Mouse (Mus musculus) heart, embryonic 12.5 days (tissue): ENCODE measurements at regions not wholly inside any gene's neighbourhood (a gene's known extent, or its start where the extent isn't known, plus 50 kb on each side); places are given as distances from the start of the nearest gene placed in this dataset.
"Not testable (repeated sequence)": the region's sequence is repeated elsewhere in the genome, so short reads cannot be mapped to it uniquely, and the experiment has no call there.

Experiments used
- ATAC-seq: fragments of 200-750 bp; cut with Nextera tagmentation; 2 replicates; pipeline ENCODE4 v1.8.0; 2017; ENCODE audit warnings: moderate TSS enrichment, moderate library complexity; ENCODE audit not compliant: insufficient number of reproducible peaks, low FRiP score
- H3K27ac ChIP-seq: fragments of 300-500 bp; sonication (generic); 2 replicates; pipeline ENCODE4 v1.5.1; 2016; ENCODE audit warnings: mild to moderate bottlenecking, moderate library complexity; ENCODE audit not compliant: poor library complexity, severe bottlenecking
- H3K27me3 ChIP-seq: fragments of 300-500 bp; sonication (generic); replicated peaks from 2 replicates; pipeline ENCODE4 v1.6.1; 2016; ENCODE audit warnings: mild to moderate bottlenecking, moderate library complexity
- H3K36me3 ChIP-seq: fragments of 300-500 bp; sonication (generic); 2 replicates; pipeline ENCODE4 v1.6.1; 2016; ENCODE audit warnings: mild to moderate bottlenecking, moderate library complexity
- H3K4me1 ChIP-seq: fragments of 300-500 bp; sonication (generic); replicated peaks from 2 replicates; pipeline ENCODE4 v1.6.1; 2016; ENCODE audit warnings: mild to moderate bottlenecking
- H3K4me2 ChIP-seq: fragments of 300-500 bp; sonication (generic); 2 replicates; pipeline ENCODE4 v1.6.1; 2016; ENCODE audit warnings: mild to moderate bottlenecking, moderate library complexity
- H3K4me3 ChIP-seq: fragments of 300-500 bp; sonication (generic); 2 replicates; pipeline ENCODE4 v1.5.1; 2016; ENCODE audit warnings: mild to moderate bottlenecking
- H3K9ac ChIP-seq: fragments of 300-500 bp; sonication (generic); 2 replicates; pipeline ENCODE4 v1.6.1; 2016; ENCODE audit warnings: mild to moderate bottlenecking, moderate library complexity
- H3K9me3 ChIP-seq: fragments of 300-500 bp; sonication (generic); replicated peaks from 2 replicates; pipeline ENCODE4 v1.6.1; 2016; ENCODE audit warnings: mild to moderate bottlenecking, moderate library complexity
- WGBS: fragments of 180-500 bp; shearing (Covaris S2); methylation state at CpG from one replicate; pipeline ENCODE4 v1.1.7; 2016; 5-methylcytosine and 5-hydroxymethylcytosine counted together

- 88% methylated on average over 8 of the region's 8 CpGs for WGBS
- Histone ChIP-seq H3K36me3 (no peaks in the 10 kb centered on the region), H3K4me3 (no peak overlapping the region), H3K27ac (no peak overlapping the region), H3K9me3 (0 out of 2 replicates have a peak, but pooled peaks cover 3% of the 10 kb centered on the region), H3K4me2 (no peak overlapping the region), H3K9ac (no peak overlapping the region), H3K4me1 (no peaks in the 10 kb centered on the region), H3K27me3 (0 out of 2 replicates have a peak, but pooled peaks cover 4% of the 10 kb centered on the region)
- ATAC-seq, result no peak
Measured at GRCm38 (mm10) chr13:98438206-98438605, 53.6 kb downstream of the Gm10320 start.

DNA sequence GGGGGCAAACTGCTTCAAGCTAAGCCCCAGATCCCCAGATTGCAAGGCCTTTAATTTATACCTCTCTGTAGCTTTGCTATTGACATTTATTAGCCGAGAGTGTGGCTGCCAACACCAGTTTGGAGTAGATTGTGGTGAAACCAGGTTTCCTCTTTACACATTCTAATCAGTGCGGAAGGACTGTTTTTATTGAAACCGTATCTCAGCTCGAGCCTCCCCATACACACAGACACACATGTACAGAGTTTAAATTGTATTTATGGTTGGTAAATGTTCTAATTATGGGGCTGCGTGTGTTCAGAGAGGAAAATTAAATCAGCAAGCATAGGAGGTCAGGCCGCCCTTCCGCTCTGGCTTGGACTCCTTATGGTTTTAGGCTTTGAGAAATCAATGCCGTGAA, 54.8 kb downstream of the Gm10320 start:
- WGBS, result 67% methylated on average over 8 of the region's 8 CpGs

GRCm38 (mm10) chr13:98435245-98435975, 56.4 kb downstream of the Gm10320 start:
- H3K9ac ChIP-seq, result no peak overlapping the region
- 86% methylated on average over 8 of the region's 8 CpGs for whole genome bisulfite sequencing
- H3K4me2 ChIP-seq, result no peak overlapping the region
- no peaks in the 10 kb centered on the region for H3K36me3 ChIP-seq
- H3K4me3 ChIP-seq, result no peak overlapping the region
- no peaks in the 10 kb centered on the region for H3K9me3 ChIP-seq
- peaks cover 28% of the 10 kb centered on the region for H3K27me3 ChIP-seq
- H3K27ac ChIP-seq, result no peak overlapping the region
- no peak for ATAC-seq
- no peaks in the 10 kb centered on the region for H3K4me1 ChIP-seq

More for the DNA sequence above, 54.8 kb downstream of the Gm10320 start:
- Histone ChIP-seq H3K4me3 (no peak overlapping the region), H3K27ac (no peak overlapping the region), H3K9ac (no peak overlapping the region), H3K9me3 (no peaks in the 10 kb centered on the region), H3K4me2 (no peak overlapping the region), H3K27me3 (0 out of 2 replicates have a peak, but pooled peaks cover 12% of the 10 kb centered on the region), H3K4me1 (no peaks in the 10 kb centered on the region), H3K36me3 (no peaks in the 10 kb centered on the region)
- no peak for ATAC-seq

DNA sequence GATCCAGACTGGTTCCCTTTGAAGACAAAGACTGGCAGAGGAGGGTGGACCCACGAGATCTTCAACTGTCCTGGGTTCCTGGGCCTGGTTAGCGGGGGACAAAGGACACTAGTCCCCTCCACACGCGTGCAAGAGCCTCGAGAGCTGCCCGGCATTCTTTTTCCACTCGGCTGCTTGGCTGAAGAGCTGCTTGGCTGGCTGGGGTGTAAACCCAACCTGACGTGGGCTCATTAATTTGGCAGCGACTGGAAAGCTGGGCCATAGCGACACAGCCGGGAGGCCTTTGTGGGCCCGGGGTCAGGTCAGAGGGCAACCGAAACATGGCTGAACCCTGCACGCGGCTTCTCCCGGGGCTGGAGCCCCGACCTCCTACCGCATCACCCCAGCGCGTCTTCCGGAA, 62.0 kb downstream of the Gm10320 start:
- Histone ChIP-seq H3K4me3 (no peak overlapping the region), H3K4me2 (no peak overlapping the region), H3K36me3 (no peaks in the 10 kb centered on the region), H3K9me3 (no peaks in the 10 kb centered on the region), H3K4me1 (no peaks in the 10 kb centered on the region), H3K27ac (no peak overlapping the region), H3K27me3 (peaks cover 50% of the 10 kb centered on the region), H3K9ac (no peak overlapping the region)
- no peak for ATAC-seq
- 42% methylated on average over 21 of the region's 21 CpGs for WGBS

- WGBS, result 9% methylated on average over 16 of the region's 16 CpGs
- not testable (repeated sequence) for ATAC-seq, H3K9ac ChIP-seq
Measured at GRCm38 (mm10) chr13:98427660-98428059, 64.1 kb downstream of the Gm10320 start.

DNA sequence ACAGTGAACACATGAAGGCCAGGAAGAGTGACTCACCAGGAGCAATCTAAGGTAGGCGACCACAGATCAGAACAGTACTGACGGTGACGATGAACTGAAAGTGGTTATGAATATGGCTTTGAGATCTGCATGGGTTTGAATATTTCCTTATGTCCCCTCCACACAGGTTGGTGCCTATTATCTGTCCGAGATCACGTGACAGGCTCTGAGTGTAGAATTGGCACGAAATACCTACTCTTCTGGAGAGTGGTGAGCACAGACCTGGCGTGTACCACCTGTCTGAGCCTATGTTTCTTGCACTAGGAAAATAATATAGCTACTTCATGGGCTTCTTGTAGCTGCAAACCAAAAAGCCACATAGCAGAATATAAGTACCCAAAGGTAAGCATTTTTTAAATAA, 66.8 kb downstream of the Gm10320 start:
- Histone ChIP-seq H3K36me3 (no peaks in the 10 kb centered on the region), H3K9me3 (no peaks in the 10 kb centered on the region), H3K4me1 (0 out of 2 replicates have a peak, but pooled peaks cover 4% of the 10 kb centered on the region), H3K4me3 (no peak overlapping the region), H3K27ac (no peak overlapping the region), H3K9ac (no peak overlapping the region), H3K27me3 (peaks cover 24% of the 10 kb centered on the region), H3K4me2 (no peak overlapping the region)
- no peak for ATAC-seq
- WGBS, result 83% methylated on average over 7 of the region's 7 CpGs

More at GRCm38 (mm10) chr13:98427660-98428059, 64.1 kb downstream of the Gm10320 start:
- H3K9me3 ChIP-seq, H3K27ac ChIP-seq, H3K36me3 ChIP-seq, H3K4me1 ChIP-seq: not testable (repeated sequence)
- Histone ChIP-seq H3K4me3 (0 out of 2 replicates have a peak overlapping the region, but pooled peaks have one; percentile 7), H3K27me3 (peaks cover 47% of the 10 kb centered on the region), H3K4me2 (peak overlapping the region; percentile 48)

- no peak for ATAC-seq
- peaks cover 16% of the 10 kb centered on the region for H3K27me3 ChIP-seq
- 69% methylated on average over 12 of the region's 12 CpGs for WGBS
- no peak overlapping the region for H3K4me3 ChIP-seq
- H3K9me3 ChIP-seq, result no peaks in the 10 kb centered on the region
- H3K9ac ChIP-seq, result no peak overlapping the region
- H3K4me1 ChIP-seq, result 0 out of 2 replicates have a peak, but pooled peaks cover 4% of the 10 kb centered on the region
- no peak overlapping the region for H3K27ac ChIP-seq
- H3K36me3 ChIP-seq, result no peaks in the 10 kb centered on the region
- H3K4me2 ChIP-seq, result no peak overlapping the region
Measured at GRCm38 (mm10) chr13:98424000-98424399, 67.8 kb downstream of the Gm10320 start.

DNA sequence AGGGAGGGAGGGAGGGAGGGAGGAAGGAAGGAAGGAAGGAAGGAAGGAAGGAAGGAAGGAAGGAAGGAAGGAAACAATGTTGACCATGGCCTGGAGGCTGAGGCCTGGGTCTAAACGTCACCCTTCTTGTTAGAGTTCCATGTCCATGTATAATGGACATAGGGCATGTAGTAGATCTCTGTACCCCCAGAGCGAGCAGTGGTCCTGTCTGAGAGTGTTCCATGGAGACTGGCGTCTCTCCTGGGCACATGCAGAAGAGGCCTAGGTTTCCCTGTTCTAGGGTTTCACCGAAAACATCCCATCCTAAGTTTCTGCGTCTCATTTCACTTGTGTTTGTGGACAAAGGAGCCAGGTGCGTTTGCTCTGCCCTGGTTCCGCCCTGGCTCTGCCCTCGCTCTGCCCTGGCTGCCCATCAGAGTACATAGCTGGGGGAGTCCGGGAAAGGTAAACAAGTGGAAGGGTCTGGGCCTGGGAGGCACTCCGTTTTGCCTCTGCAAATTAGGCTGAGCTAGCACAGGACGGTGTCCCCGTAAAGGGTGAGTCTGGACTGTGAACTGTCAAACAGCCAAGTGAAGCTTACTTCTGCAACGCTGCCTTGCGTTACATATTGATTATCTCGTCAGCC, 66.5 kb downstream of the Foxd1 start:
- Histone ChIP-seq H3K27ac (no peak overlapping the region), H3K4me3 (no peak overlapping the region), H3K4me2 (no peak overlapping the region), H3K36me3 (no peaks in the 10 kb centered on the region), H3K4me1 (0 out of 2 replicates have a peak, but pooled peaks cover 4% of the 10 kb centered on the region), H3K9me3 (no peaks in the 10 kb centered on the region), H3K9ac (no peak overlapping the region), H3K27me3 (0 out of 2 replicates have a peak, but pooled peaks cover 6% of the 10 kb centered on the region)
- WGBS, result 48% methylated on average over 15 of the region's 15 CpGs
- no peak for ATAC-seq

- Histone ChIP-seq H3K4me3 (no peak overlapping the region), H3K27ac (no peak overlapping the region), H3K4me2 (no peak overlapping the region), H3K9ac (no peak overlapping the region), H3K4me1 (peaks cover 4% of the 10 kb centered on the region; the same call in 1 of the 2 replicates), H3K27me3 (no peaks in the 10 kb centered on the region), H3K36me3 (no peaks in the 10 kb centered on the region), H3K9me3 (no peaks in the 10 kb centered on the region)
- 78% methylated on average over 4 of the region's 4 CpGs for WGBS
- no peak for ATAC-seq
Measured at GRCm38 (mm10) chr13:98417736-98418135, 63.7 kb downstream of the Foxd1 start.

GRCm38 (mm10) chr13:98416457-98416856, 62.4 kb downstream of the Foxd1 start:
- no peak overlapping the region for H3K27ac ChIP-seq
- H3K36me3 ChIP-seq, result no peaks in the 10 kb centered on the region
- H3K27me3 ChIP-seq, result 0 out of 2 replicates have a peak, but pooled peaks cover 2% of the 10 kb centered on the region
- H3K9me3 ChIP-seq, result no peaks in the 10 kb centered on the region
- H3K4me1 ChIP-seq, result peaks cover 4% of the 10 kb centered on the region; the same call in 1 of the 2 replicates
- ATAC-seq, result no peak
- no peak overlapping the region for H3K9ac ChIP-seq
- no peak overlapping the region for H3K4me2 ChIP-seq
- no peak overlapping the region for H3K4me3 ChIP-seq
- WGBS, result 70% methylated on average over 6 of the region's 6 CpGs

DNA sequence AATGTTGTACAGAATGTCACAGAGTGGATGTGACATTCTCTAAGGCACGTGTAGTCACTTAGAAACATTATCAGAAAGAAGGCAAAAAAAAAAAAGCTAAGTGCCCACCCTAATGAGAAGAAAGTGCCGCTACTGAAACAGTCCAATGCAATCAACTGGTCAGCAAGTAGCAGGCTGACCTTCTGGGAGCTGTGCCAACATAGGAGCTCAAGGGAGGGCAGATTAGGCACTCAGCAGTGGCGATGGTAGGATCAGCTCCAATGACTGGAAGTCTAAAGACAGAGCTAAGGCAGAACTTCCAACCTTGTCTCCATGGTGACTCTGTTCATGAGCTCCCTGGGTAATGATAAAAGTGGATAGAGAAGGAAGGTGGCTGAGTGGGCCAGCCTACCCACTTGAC, 60.8 kb downstream of the Foxd1 start:
- no peak overlapping the region for H3K4me2 ChIP-seq
- WGBS, result 22% methylated on average over 3 of the region's 3 CpGs
- ATAC-seq, result no peak

More for the DNA sequence above, 60.8 kb downstream of the Foxd1 start:
- no peaks in the 10 kb centered on the region for H3K36me3 ChIP-seq
- H3K9ac ChIP-seq, result no peak overlapping the region
- no peak overlapping the region for H3K4me3 ChIP-seq
- H3K27ac ChIP-seq, result no peak overlapping the region
- H3K9me3 ChIP-seq, result no peaks in the 10 kb centered on the region
- H3K4me1 ChIP-seq, result no peaks in the 10 kb centered on the region; the same call in 1 of the 2 replicates
- 0 out of 2 replicates have a peak, but pooled peaks cover 5% of the 10 kb centered on the region for H3K27me3 ChIP-seq
